12 mouse cellular contexts compared by ENCODE assay signal in genomic region chr8:61665021-61665420, GRCm38 (mm10).
DNase-seq lines count a peak whose midpoint lies in the region; ATAC-seq and TF ChIP-seq lines count a peak whose summit lies in the region.
"Had no signal": no experiment of that assay in that cellular context is flagged by ENCODE, and none has a peak within 500 bp of the region (broad histone marks: within the 10 kb centered on the region; RNA-seq: fewer than 3 reads in every experiment).

No protein-coding gene starts in this region.

- intact Hi-C loops in gastrocnemius, adult 2 months (cut with DNase I): no loop called here

- H3K9me3 ChIP-seq in midbrain, embryonic 13.5 days: no peaks in the 10 kb centered on the region
- no peaks in the 10 kb centered on the region for H3K9me3 ChIP-seq in midbrain, embryonic 10.5 days (replicated peaks)
- H3K9me3 ChIP-seq in heart, embryonic 14.5 days (ENCODE audit: control insufficient read depth, low read length): no peaks in the 10 kb centered on the region
- H3K9me3 ChIP-seq: forebrain, embryonic 13.5 days; hindbrain, embryonic 13.5 days; liver, embryonic 12.5 days had no signal

- H3K27ac ChIP-seq in midbrain, embryonic 13.5 days: no peak overlapping the region
- no peak overlapping the region for H3K27ac ChIP-seq in midbrain, embryonic 10.5 days (replicated peaks)
- H3K27ac ChIP-seq in heart, embryonic 14.5 days (replicated peaks in 1 of 2; ENCODE audit: control insufficient read depth in 1 of 2, insufficient read depth in 1 of 2, low read depth in 2 of 2, low read length in 2 of 2): peak overlapping the region; percentile 54 to 62
- H3K27ac ChIP-seq in gastrocnemius, adult 2 months: no peak overlapping the region; the same call in 1 of the 2 replicates
- H3K27ac ChIP-seq: forebrain, embryonic 13.5 days; hindbrain, embryonic 13.5 days; liver, embryonic 12.5 days had no signal

- H3K27me3 ChIP-seq in midbrain, embryonic 13.5 days: no peaks in the 10 kb centered on the region
- H3K27me3 ChIP-seq in midbrain, embryonic 10.5 days (ENCODE audit: low read depth, poor library complexity, severe bottlenecking): no peaks in the 10 kb centered on the region
- no peaks in the 10 kb centered on the region for H3K27me3 ChIP-seq in heart, embryonic 14.5 days (ENCODE audit: control insufficient read depth, insufficient read depth, low read length)
- H3K27me3 ChIP-seq: forebrain, embryonic 13.5 days; hindbrain, embryonic 13.5 days; liver, embryonic 12.5 days had no signal

- H3K4me2 ChIP-seq in midbrain, embryonic 13.5 days (replicated peaks): no peak overlapping the region
- H3K4me2 ChIP-seq in heart, embryonic 14.5 days (ENCODE audit: low read length): 0 out of 2 replicates have a peak overlapping the region, but pooled peaks have one; percentile 1
- H3K4me2 ChIP-seq: forebrain, embryonic 13.5 days; hindbrain, embryonic 13.5 days; liver, embryonic 12.5 days had no signal

- peaks cover 8% of the 10 kb centered on the region; the same call in 1 of the 2 replicates for H3K4me1 ChIP-seq in midbrain, embryonic 13.5 days (replicated peaks)
- peaks cover 37% of the 10 kb centered on the region for H3K4me1 ChIP-seq in midbrain, embryonic 10.5 days
- H3K4me1 ChIP-seq in heart, embryonic 14.5 days (ENCODE audit: control insufficient read depth in 2 of 2, insufficient read depth in 2 of 2, low read length in 2 of 2): peaks cover 20 to 31% of the 10 kb centered on the region in 2 experiments
- H3K4me1 ChIP-seq: forebrain, embryonic 13.5 days; liver, embryonic 12.5 days had no signal

- 71% methylated on average over 8 of the region's 8 CpGs for WGBS in midbrain, embryonic 13.5 days
- WGBS in midbrain, embryonic 10.5 days: 68% methylated on average over 8 of the region's 8 CpGs
- WGBS in heart, embryonic 14.5 days: 14% methylated on average over 8 of the region's 8 CpGs

- H3K36me3 ChIP-seq in midbrain, embryonic 13.5 days: no peaks in the 10 kb centered on the region
- H3K36me3 ChIP-seq in midbrain, embryonic 10.5 days: peaks cover 20% of the 10 kb centered on the region; the same call in 1 of the 2 replicates
- peaks cover 48% of the 10 kb centered on the region for H3K36me3 ChIP-seq in heart, embryonic 14.5 days (ENCODE audit: control insufficient read depth, insufficient read depth, low read length)
- H3K36me3 ChIP-seq: hindbrain, embryonic 13.5 days; liver, embryonic 12.5 days had no signal

- 0 out of 2 replicates have a peak, but pooled peaks have one; percentile 11 for ATAC-seq in midbrain, embryonic 13.5 days
- ATAC-seq in heart, embryonic 14.5 days (ENCODE audit: insufficient number of reproducible peaks, insufficient read depth, low FRiP score, low read depth): 0 out of 2 replicates have a peak, but pooled peaks have one; percentile 58
- ATAC-seq: forebrain, embryonic 13.5 days; liver, embryonic 12.5 days had no signal

- no peak overlapping the region for H3K4me3 ChIP-seq in midbrain, embryonic 13.5 days (replicated peaks)
- no peak overlapping the region for H3K4me3 ChIP-seq in midbrain, embryonic 10.5 days
- H3K4me3 ChIP-seq in heart, embryonic 14.5 days (ENCODE audit: control insufficient read depth in 1 of 2, insufficient read depth in 1 of 2, low read depth in 1 of 2, low read length in 2 of 2): no peak overlapping the region
- no peak overlapping the region for H3K4me3 ChIP-seq in gastrocnemius, adult 2 months
- H3K4me3 ChIP-seq: forebrain, embryonic 13.5 days; hindbrain, embryonic 13.5 days; liver, embryonic 12.5 days had no signal

- H3K9ac ChIP-seq in midbrain, embryonic 13.5 days (replicated peaks): no peak overlapping the region
- no peak overlapping the region for H3K9ac ChIP-seq in heart, embryonic 14.5 days (ENCODE audit: low read length)
- H3K9ac ChIP-seq: forebrain, embryonic 13.5 days; hindbrain, embryonic 13.5 days; liver, embryonic 12.5 days had no signal

- peak; percentile 26 for DNase-seq in adrenal gland, adult 2 months
- DNase-seq in adrenal gland, postnatal 10 days: no peak
- no peak for DNase-seq in midbrain, embryonic 10.5 days (ENCODE audit: low spot score)
- peak; percentile 52 for DNase-seq in lung, postnatal 14 days
- no peak for DNase-seq in layer of hippocampus, adult 9-11 months
- no peak for DNase-seq in gastrocnemius, adult 2 months
- DNase-seq: cerebellum, postnatal 14 days had no signal

- no peak for TF ChIP-seq CTCF in gastrocnemius, adult 2 months (IDR thresholded peaks at IDR 0.05)

Comparison
In these comparisons a context has a peak if more than half of its experiments do, and no peak if none do; other contexts are left out.
1. DNase-seq: peak in adrenal gland, adult 2 months (single experiment) and lung, postnatal 14 days (single experiment); none in adrenal gland, postnatal 10 days (single experiment), midbrain, embryonic 10.5 days (single experiment), layer of hippocampus, adult 9-11 months (single experiment) and gastrocnemius, adult 2 months (single experiment).
2. H3K27ac ChIP-seq: peak in heart, embryonic 14.5 days (2 of 2); none in midbrain, embryonic 13.5 days (single experiment), midbrain, embryonic 10.5 days (single experiment) and gastrocnemius, adult 2 months (single experiment).